Mouse (Mus musculus) liver, adult 2 months (tissue): ENCODE data around the gene 2210408I21Rik.

ENCODE experiments used
- CTCF ChIP-seq: fragments of 200-500 bp; IDR thresholded peaks from 2 replicates; pipeline ENCODE4 v1.5.1; 2011; ENCODE audit warnings: low read depth, low read length, control low read depth
- POLR2A ChIP-seq: fragments of 200-500 bp; IDR thresholded peaks from 2 replicates; pipeline ENCODE4 v1.6.1; 2011; ENCODE audit warnings: low read length, control low read depth; ENCODE audit not compliant: insufficient read depth; ENCODE audit errors: extremely low read depth

DNA sequence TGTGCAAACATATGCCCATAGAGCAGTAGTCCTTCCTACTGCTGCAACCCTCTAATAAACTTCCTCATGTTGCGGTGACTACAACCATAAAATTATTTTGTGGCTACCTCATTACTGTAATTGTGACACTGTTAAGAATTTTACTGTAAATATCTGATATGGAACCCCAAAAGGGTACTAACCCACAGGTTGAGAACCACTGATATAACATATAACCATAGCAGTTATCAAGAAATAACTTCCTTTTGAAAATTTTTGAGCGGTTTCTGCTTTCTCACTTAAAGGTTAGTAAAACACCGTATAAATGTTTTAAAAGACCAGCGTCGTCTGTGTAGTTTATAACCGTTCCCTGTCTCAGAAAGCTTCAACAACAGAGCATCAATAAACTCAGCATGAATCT is 121.2 kb downstream of the 2210408I21Rik start:
- TF ChIP-seq POLR2A: no peak
- no peak for TF ChIP-seq CTCF
